Mouse (Mus musculus) kidney, postnatal 14 days (tissue): Measurements from ENCODE around the gene Mark2.

Source experiments
- DNase-seq: peaks from one replicate; pipeline ENCODE4 v3.0.0; 2022; ENCODE audit warnings: mixed read lengths

The Mark2 gene

DNA sequence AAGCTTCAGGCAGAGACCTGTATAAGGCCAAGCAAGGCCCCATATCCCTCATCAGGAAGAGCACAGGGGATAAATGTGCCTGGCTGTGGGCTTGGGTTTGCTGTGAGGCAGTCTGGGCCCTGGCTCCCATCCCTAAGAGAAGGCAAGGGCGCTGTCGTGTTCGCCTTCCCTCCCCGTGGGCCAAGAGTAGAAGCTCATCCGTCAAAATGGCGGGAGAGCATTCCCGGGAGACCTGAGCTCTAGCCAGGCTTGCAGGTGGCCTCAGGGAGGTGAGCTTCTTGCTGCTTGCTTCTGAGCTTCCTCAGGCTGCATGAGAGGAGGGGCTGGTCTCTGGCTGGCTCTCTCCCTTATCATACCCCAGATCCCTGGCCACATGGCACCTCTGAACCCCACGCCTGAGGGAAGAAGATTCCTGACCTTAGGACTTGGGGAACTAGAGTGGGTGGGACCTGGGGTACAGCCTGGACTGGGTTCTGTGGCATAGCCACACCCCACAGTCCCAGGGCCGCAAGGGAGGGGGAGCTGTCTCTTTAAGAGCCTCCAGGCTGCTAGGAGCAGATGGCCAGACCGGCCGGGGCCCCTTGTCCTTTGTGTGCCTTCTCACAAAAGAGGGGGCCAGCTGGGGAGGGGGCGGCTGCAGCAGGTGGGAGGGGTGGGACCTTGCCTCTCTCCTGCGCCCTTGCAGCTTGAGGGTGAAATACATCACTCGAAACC, 76.0 kb downstream of the Mark2 start:
- no peak for DNase-seq

- peak; percentile 52 for DNase-seq
These were observed 76.8 kb downstream of the Mark2 start for GRCm38 (mm10) chr19:7264766-7265331.

GRCm38 (mm10) chr19:7264088-7264765, 77.4 kb downstream of the Mark2 start:
- DNase-seq, result peak; percentile 82

- no peak for DNase-seq
These were observed 79.1 kb downstream of the Mark2 start for GRCm38 (mm10) chr19:7262592-7262991.

GRCm38 (mm10) chr19:7261964-7262363, 79.7 kb downstream of the Mark2 start:
- DNase-seq, result no peak

DNA sequence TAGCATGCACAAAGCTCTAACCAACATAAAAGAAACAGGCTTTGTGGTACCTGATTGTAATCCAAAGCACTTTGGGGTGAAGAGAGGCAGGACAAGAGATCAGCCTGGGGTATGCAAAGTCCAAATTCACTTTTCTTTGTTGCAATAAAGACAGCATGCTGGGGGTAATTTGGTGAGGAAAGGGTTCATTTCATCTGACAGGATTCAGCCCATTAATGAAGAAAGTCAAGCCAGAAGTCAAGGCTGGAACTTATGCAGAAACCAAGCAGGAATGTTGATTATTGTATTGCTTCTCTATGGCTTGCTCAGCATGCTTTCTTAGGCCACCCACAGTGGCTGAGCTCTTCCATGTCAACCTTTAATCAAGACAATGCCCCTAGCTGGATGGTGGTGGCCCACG, 80.2 kb downstream of the Mark2 start:
- no peak for DNase-seq

DNA sequence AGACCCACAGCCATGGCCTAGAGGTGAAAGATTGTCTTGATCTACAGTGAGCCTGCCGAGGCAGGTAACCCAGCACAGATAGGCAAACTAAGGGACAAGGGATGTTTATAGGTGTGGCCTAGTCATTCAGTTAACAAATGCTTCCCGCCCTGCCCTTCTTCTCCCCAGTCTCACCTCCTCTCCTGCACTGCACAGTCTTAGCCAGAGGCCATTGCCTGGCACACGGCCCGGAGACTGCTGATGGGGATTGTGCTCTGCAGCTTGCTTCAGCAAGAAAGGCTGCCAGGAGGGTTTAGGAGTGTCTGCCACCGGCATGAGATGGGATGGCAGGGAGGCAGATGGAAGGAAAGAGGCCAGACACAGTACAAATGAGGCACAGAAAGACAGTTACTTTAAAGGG, 83.8 kb downstream of the Mark2 start:
- no peak for DNase-seq

DNA sequence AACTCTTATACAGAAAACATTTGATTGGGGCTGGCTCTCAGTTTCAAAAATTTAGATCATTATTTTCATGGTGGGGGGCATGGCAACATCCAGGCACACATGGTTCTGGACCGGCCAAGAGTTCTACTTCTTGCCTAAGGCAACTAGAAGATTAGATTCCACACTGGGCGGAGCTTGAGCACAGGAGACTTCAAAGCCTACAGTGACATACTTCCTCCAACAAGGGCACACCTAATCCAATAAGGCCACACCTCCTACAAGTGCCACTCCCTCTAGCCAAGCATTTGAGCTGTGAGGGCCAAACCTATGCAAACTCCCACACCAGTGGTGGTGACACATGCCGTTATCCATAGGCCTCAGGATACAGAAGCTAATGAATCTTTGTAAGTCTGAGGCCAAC, 95.6 kb downstream of the Mark2 start:
- DNase-seq, result no peak

GRCm38 (mm10) chr19:7240782-7241690, 100.6 kb downstream of the Mark2 start, which contains the start of gene Naa40:
Naa40 (minus strand) TSS chr19:7241183.
- DNase-seq, result peak; percentile 96

DNA sequence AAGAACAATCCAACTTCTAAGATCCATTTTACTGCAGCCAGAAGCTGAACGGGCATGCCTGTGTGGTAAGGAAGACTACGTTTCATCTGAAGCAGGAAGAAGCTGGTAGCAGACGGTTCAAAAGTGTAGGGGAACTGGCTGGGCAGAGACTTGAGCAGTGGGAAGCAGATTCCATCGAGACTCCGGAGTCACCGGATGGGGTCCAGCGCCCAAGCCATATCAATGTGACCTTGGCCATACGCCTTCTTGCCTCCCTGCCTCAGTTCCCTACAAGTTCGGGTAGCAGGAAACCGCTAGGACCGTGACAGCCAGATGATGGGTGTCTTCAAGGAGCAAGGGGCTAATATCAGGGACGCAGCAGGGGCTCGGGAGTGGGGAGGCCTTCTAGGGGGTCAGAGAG, 101.4 kb downstream of the Mark2 start:
- no peak for DNase-seq

- no peak for DNase-seq
These were observed 102.1 kb downstream of the Mark2 start for GRCm38 (mm10) chr19:7239574-7239973.

- DNase-seq, result no peak
These were observed 104.9 kb downstream of the Mark2 start for GRCm38 (mm10) chr19:7236742-7237141.

- DNase-seq, result no peak
These were observed 105.6 kb downstream of the Mark2 start for GRCm38 (mm10) chr19:7236011-7236410.

GRCm38 (mm10) chr19:7235461-7235860, 106.2 kb downstream of the Mark2 start:
- no peak for DNase-seq

DNA sequence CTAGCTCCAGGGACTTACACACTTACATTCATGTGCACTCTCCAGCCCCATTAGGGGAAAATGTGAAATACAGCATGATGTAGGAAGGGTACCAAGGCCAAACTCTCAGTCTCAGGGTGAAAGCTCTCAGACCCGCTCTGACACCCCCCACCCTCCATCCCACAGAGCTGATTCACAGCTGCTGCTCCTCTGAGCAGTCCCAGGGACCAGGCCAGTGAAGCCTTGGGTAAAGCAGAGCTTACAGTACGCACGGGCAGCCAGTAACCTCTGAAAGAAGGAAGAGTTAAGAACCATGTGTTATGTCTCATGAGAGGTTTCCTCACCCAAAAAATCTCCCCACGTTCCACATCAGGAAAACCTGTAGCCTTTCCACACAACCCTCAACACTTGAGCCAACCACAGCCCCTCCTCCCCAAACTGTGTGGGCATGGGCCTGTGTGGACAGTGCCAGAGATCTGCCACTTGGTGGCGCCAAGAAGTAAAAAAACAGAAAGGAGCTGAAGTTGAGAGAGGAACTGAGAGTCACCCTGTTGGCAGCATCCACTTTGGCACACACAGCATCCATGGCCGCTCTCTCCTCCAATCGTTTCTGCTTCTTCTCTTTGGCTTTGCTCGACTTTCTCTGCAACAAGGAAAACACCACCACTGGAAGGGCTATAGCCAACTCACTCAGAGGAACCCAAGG, 107.0 kb downstream of the Mark2 start:
- peak; percentile 82 for DNase-seq

- DNase-seq, result no peak
These were observed 115.1 kb downstream of the Mark2 start for GRCm38 (mm10) chr19:7226511-7226914.
